Comparison of ENCODE assay signal across 1 mouse cellular context in the genomic region with DNA sequence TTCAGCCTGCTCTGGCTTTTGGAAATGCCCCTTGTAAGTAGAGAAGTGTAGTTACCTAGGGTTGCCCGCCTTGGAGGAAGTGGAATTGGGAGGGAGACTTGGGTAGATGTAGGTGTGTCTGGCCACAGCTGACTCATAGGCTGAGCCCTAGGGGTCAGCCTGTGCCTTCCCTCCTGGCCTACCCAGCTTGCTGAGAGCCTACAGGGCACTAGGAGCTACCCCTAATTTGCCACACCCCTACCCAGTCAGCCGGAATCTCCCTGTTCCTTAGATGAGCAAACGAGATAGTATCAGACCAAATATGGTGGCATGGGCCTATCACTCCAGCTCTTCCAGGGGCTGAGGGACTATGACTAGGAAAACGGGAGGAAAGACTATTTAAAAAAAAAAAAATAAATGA.
TF ChIP-seq lines count a peak whose summit lies in the region.

No protein-coding gene starts in this region.

TF ChIP-seq in MEL, 35 proteins besides CTCF, POLR2A, EP300 and RAD21 (continued from another document):
- 0 out of 2 replicates have a peak, but pooled peaks have one; percentile 28 for TF ChIP-seq GATA1 (IDR thresholded peaks at IDR 0.05; ENCODE audit: low read depth, low read length)
